In genomic region chr4:156193906-156194305, GRCm38 (mm10) we compare ENCODE assay signal across 10 mouse cellular contexts. TPM values are rescaled to one million over a fixed set of nuclear protein-coding genes. Genes with fewer than 3 reads are reported as not detected.
DNase-seq lines count a peak whose midpoint lies in the region; ATAC-seq and TF ChIP-seq lines count a peak whose summit lies in the region.
"Had no signal": no experiment of that assay in that cellular context is flagged by ENCODE, and none has a peak within 500 bp of the region (broad histone marks: within the 10 kb centered on the region; RNA-seq: fewer than 3 reads in every experiment).

No protein-coding gene starts in this region.

- H3K9me3 ChIP-seq in hindbrain, embryonic 10.5 days: no peaks in the 10 kb centered on the region
- H3K9me3 ChIP-seq in hindbrain, postnatal 0 days (ENCODE audit: low read length): no peaks in the 10 kb centered on the region
- no peaks in the 10 kb centered on the region for H3K9me3 ChIP-seq in midbrain, embryonic 14.5 days (ENCODE audit: control insufficient read depth, low read length)
- H3K9me3 ChIP-seq in midbrain, embryonic 15.5 days: no peaks in the 10 kb centered on the region

- no peak overlapping the region for H3K9ac ChIP-seq in hindbrain, postnatal 0 days (replicated peaks; ENCODE audit: low read length)
- H3K9ac ChIP-seq in midbrain, embryonic 14.5 days (replicated peaks; ENCODE audit: low read length): peak overlapping the region; percentile 4; the same call in 1 of the 2 replicates
- no peak overlapping the region for H3K9ac ChIP-seq in midbrain, embryonic 15.5 days

- H3K4me3 ChIP-seq in hindbrain, embryonic 10.5 days: peak overlapping the region; percentile 95
- no peak overlapping the region for H3K4me3 ChIP-seq in hindbrain, postnatal 0 days (ENCODE audit: low read length)
- H3K4me3 ChIP-seq in midbrain, embryonic 14.5 days (replicated peaks; ENCODE audit: low read depth, low read length): no peak overlapping the region
- H3K4me3 ChIP-seq in midbrain, embryonic 15.5 days: no peak overlapping the region

- H3K36me3 ChIP-seq in hindbrain, embryonic 10.5 days: peaks cover 60% of the 10 kb centered on the region
- H3K36me3 ChIP-seq in hindbrain, postnatal 0 days (ENCODE audit: insufficient read depth, low read length): 0 out of 2 replicates have a peak, but pooled peaks cover 5% of the 10 kb centered on the region
- peaks cover 41% of the 10 kb centered on the region for H3K36me3 ChIP-seq in midbrain, embryonic 14.5 days (ENCODE audit: control insufficient read depth, insufficient read depth, low read length)
- 0 out of 2 replicates have a peak, but pooled peaks cover 3% of the 10 kb centered on the region for H3K36me3 ChIP-seq in midbrain, embryonic 15.5 days (replicated peaks)

- 66% methylated on average over 5 of the region's 5 CpGs for WGBS in hindbrain, embryonic 10.5 days
- 55% methylated on average over 5 of the region's 5 CpGs for WGBS in hindbrain, postnatal 0 days
- 67% methylated on average over 5 of the region's 5 CpGs for WGBS in midbrain, embryonic 14.5 days
- 62% methylated on average over 5 of the region's 5 CpGs for WGBS in midbrain, embryonic 15.5 days

- no peak overlapping the region for H3K4me2 ChIP-seq in hindbrain, postnatal 0 days (ENCODE audit: low read depth, low read length)
- H3K4me2 ChIP-seq in midbrain, embryonic 14.5 days (ENCODE audit: low read length): peak overlapping the region; percentile 88
- H3K4me2 ChIP-seq in midbrain, embryonic 15.5 days: no peak overlapping the region

- no peaks in the 10 kb centered on the region for H3K27me3 ChIP-seq in hindbrain, embryonic 10.5 days (ENCODE audit: insufficient read depth, poor library complexity, severe bottlenecking)
- no peaks in the 10 kb centered on the region for H3K27me3 ChIP-seq in hindbrain, postnatal 0 days (ENCODE audit: insufficient read depth, low read length)
- H3K27me3 ChIP-seq in midbrain, embryonic 14.5 days (ENCODE audit: control insufficient read depth, insufficient read depth, low read length): no peaks in the 10 kb centered on the region
- no peaks in the 10 kb centered on the region for H3K27me3 ChIP-seq in midbrain, embryonic 15.5 days (replicated peaks)

- peaks cover 91% of the 10 kb centered on the region for H3K4me1 ChIP-seq in hindbrain, embryonic 10.5 days (replicated peaks)
- peaks cover 36% of the 10 kb centered on the region for H3K4me1 ChIP-seq in hindbrain, postnatal 0 days (ENCODE audit: insufficient read depth, low read length)
- peaks cover 50% of the 10 kb centered on the region for H3K4me1 ChIP-seq in midbrain, embryonic 14.5 days (ENCODE audit: control insufficient read depth, insufficient read depth, low read length)
- peaks cover 57% of the 10 kb centered on the region for H3K4me1 ChIP-seq in midbrain, embryonic 15.5 days

- peak overlapping the region; percentile 70 for H3K27ac ChIP-seq in hindbrain, embryonic 10.5 days
- H3K27ac ChIP-seq in hindbrain, postnatal 0 days: no peak overlapping the region
- H3K27ac ChIP-seq in midbrain, embryonic 14.5 days (replicated peaks; ENCODE audit: low read depth, low read length): no peak overlapping the region
- H3K27ac ChIP-seq in midbrain, embryonic 15.5 days: no peak overlapping the region

- no peak for TF ChIP-seq CTCF in hindbrain, postnatal 0 days (IDR thresholded peaks at IDR 0.05; ENCODE audit: low read depth)

- DNase-seq in hindbrain, embryonic 10.5 days (ENCODE audit: low spot score): no peak
- no peak for DNase-seq in hindbrain, postnatal 0 days (ENCODE audit: low spot score)
- no peak for DNase-seq in midbrain, embryonic 14.5 days
- DNase-seq in kidney, postnatal 36 days: peak; percentile 20 to 42
- no peak for DNase-seq in cerebellum, postnatal 10 days
- DNase-seq in urinary bladder, postnatal 14 days (ENCODE audit: low spot score): no peak
- DNase-seq in thymus, postnatal 14 days: no peak
- DNase-seq: cerebellum, adult 8-10 months; left cerebral cortex, postnatal 4 days had no signal

- no peak for ATAC-seq in hindbrain, postnatal 0 days
- ATAC-seq in midbrain, embryonic 14.5 days (ENCODE audit: low FRiP score, low TSS enrichment): no peak
- no peak for ATAC-seq in midbrain, embryonic 15.5 days (replicated peaks)

RNA-seq across cellular contexts. Expression of gene Agrn, which starts 3.4 kb away (rescaled TPM):
- 72.6 and 85.8 TPM in 2 replicates for polyA plus RNA-seq in hindbrain, embryonic 10.5 days (2016; fragmentation: Nextera tagmentation; extraction: Ambion mirVana)
- 273 and 295 TPM in 2 replicates for total RNA-seq in hindbrain, postnatal 0 days (2014; rRNA removed)
- 58.6 and 63.0 TPM in 2 replicates for polyA plus RNA-seq in hindbrain, postnatal 0 days (2015; fragmentation: Nextera tagmentation; extraction: Ambion mirVana)
- polyA plus RNA-seq in midbrain, embryonic 14.5 days (2014; fragmentation: Nextera tagmentation; extraction: Ambion mirVana): 122 and 142 TPM in 2 replicates
- polyA plus RNA-seq in midbrain, embryonic 15.5 days (2015; fragmentation: Nextera tagmentation; extraction: Ambion mirVana): 141 and 142 TPM in 2 replicates

RNA-seq across cellular contexts. Expression of gene Isg15, which starts 6.7 kb away (rescaled TPM):
- 0.50 TPM in 1 of 2 replicates, not detected in the other for polyA plus RNA-seq in hindbrain, embryonic 10.5 days (2016; fragmentation: Nextera tagmentation; extraction: Ambion mirVana)
- 1.6 and 3.2 TPM in 2 replicates for total RNA-seq in hindbrain, postnatal 0 days (2014; rRNA removed)
- 4.5 and 5.2 TPM in 2 replicates for polyA plus RNA-seq in hindbrain, postnatal 0 days (2015; fragmentation: Nextera tagmentation; extraction: Ambion mirVana)
- 0.51 and 2.5 TPM in 2 replicates for polyA plus RNA-seq in midbrain, embryonic 14.5 days (2014; fragmentation: Nextera tagmentation; extraction: Ambion mirVana)
- polyA plus RNA-seq in midbrain, embryonic 15.5 days (2015; fragmentation: Nextera tagmentation; extraction: Ambion mirVana): 2.2 and 3.8 TPM in 2 replicates
- total RNA-seq: left cerebral cortex, postnatal 4 days had no signal

RNA-seq across cellular contexts. Expression of gene AW011738, which starts 9.2 kb away (rescaled TPM):
- polyA plus RNA-seq in hindbrain, embryonic 10.5 days (2016; fragmentation: Nextera tagmentation; extraction: Ambion mirVana): 4.3 and 7.0 TPM in 2 replicates
- total RNA-seq in hindbrain, postnatal 0 days (2014; rRNA removed): 4.6 and 5.0 TPM in 2 replicates
- polyA plus RNA-seq in hindbrain, postnatal 0 days (2015; fragmentation: Nextera tagmentation; extraction: Ambion mirVana): 3.7 and 4.0 TPM in 2 replicates
- polyA plus RNA-seq in midbrain, embryonic 14.5 days (2014; fragmentation: Nextera tagmentation; extraction: Ambion mirVana): 0.84 and 0.96 TPM in 2 replicates
- 4.0 and 4.9 TPM in 2 replicates for polyA plus RNA-seq in midbrain, embryonic 15.5 days (2015; fragmentation: Nextera tagmentation; extraction: Ambion mirVana)

RNA-seq across cellular contexts. Expression of gene Perm1, which starts 21.8 kb away (rescaled TPM):
- polyA plus RNA-seq in hindbrain, embryonic 10.5 days (2016; fragmentation: Nextera tagmentation; extraction: Ambion mirVana): 1.2 and 1.8 TPM in 2 replicates
- total RNA-seq in hindbrain, postnatal 0 days (2014; rRNA removed): 1.6 and 1.7 TPM in 2 replicates
- polyA plus RNA-seq in hindbrain, postnatal 0 days (2015; fragmentation: Nextera tagmentation; extraction: Ambion mirVana): 1.2 and 1.3 TPM in 2 replicates
- 1.9 and 2.0 TPM in 2 replicates for polyA plus RNA-seq in midbrain, embryonic 14.5 days (2014; fragmentation: Nextera tagmentation; extraction: Ambion mirVana)
- polyA plus RNA-seq in midbrain, embryonic 15.5 days (2015; fragmentation: Nextera tagmentation; extraction: Ambion mirVana): 2.2 and 2.4 TPM in 2 replicates

RNA-seq across cellular contexts. Expression of gene Plekhn1, which starts 40.8 kb away (rescaled TPM):
- 22.3 and 23.0 TPM in 2 replicates for polyA plus RNA-seq in hindbrain, embryonic 10.5 days (2016; fragmentation: Nextera tagmentation; extraction: Ambion mirVana)
- total RNA-seq in hindbrain, postnatal 0 days (2014; rRNA removed): 52.9 and 55.3 TPM in 2 replicates
- 19.6 and 19.7 TPM in 2 replicates for polyA plus RNA-seq in hindbrain, postnatal 0 days (2015; fragmentation: Nextera tagmentation; extraction: Ambion mirVana)
- 27.7 and 31.5 TPM in 2 replicates for polyA plus RNA-seq in midbrain, embryonic 14.5 days (2014; fragmentation: Nextera tagmentation; extraction: Ambion mirVana)
- 29.1 and 30.1 TPM in 2 replicates for polyA plus RNA-seq in midbrain, embryonic 15.5 days (2015; fragmentation: Nextera tagmentation; extraction: Ambion mirVana)

Comparison
In these comparisons a context has a peak if more than half of its experiments do, and no peak if none do; other contexts are left out.
1. DNase-seq: peak in kidney, postnatal 36 days (2 of 2); none in hindbrain, embryonic 10.5 days (single experiment), hindbrain, postnatal 0 days (single experiment), midbrain, embryonic 14.5 days (single experiment), cerebellum, postnatal 10 days (0 of 2), urinary bladder, postnatal 14 days (single experiment) and thymus, postnatal 14 days (single experiment).